Mouse (Mus musculus): ENCODE results near the gene Npas3.

DNA sequence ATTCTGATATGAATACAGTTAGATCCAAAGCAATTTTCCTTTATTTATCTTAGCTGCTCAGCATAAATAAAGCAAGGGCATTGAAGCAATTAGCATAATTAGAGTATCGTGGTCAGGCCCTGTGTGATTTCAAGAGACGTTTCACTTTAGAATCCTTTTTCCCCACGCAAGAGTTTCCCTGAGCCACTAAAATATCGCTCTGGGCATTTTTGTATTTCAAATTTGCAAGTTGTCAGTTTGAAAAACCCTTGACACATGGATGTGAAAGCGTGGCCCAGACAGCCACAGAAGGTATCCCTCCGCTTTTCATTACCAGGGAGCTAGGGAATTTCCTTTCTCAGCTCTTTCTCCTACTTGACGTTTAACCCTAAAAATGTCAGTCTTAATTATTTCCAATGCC lies 553.9 kb downstream of the Npas3 start:
- no peak for TF ChIP-seq GATA1 (IDR thresholded peaks at IDR 0.05; ENCODE audit: low read length)
- TF ChIP-seq TAL1 (IDR thresholded peaks at IDR 0.05; ENCODE audit: low read length): no peak
